Mouse (Mus musculus) MEL (cell line): ENCODE results near the gene Mrpl24. TPM values are rescaled to one million over a fixed set of nuclear protein-coding genes. Genes with fewer than 3 reads are reported as not detected.

ENCODE experiments used
- DNase-seq: peaks from one replicate; pipeline ENCODE4 v3.0.0; 2011; ENCODE audit warnings: low read depth, low spot score
- H3K27ac ChIP-seq: 2 replicates; pipeline ENCODE4 v1.5.1; 2012; ENCODE audit warnings: low read depth, mild to moderate bottlenecking, control low read depth, low read length, moderate library complexity; ENCODE audit not compliant: control insufficient read depth
- H3K27me3 ChIP-seq, 2 experiments: fragments of 150-350 bp in 1 of 2; sonication (generic) in 1 of 2; 2 replicates each; pipeline ENCODE4 v1.6.1; 2012; ENCODE audit warnings: low read length in 2 of 2, mild to moderate bottlenecking in 2 of 2, improper control_type of control experiment in 1 of 2, moderate library complexity in 1 of 2; ENCODE audit not compliant: insufficient read depth in 2 of 2, control insufficient read depth in 1 of 2
- H3K36me3 ChIP-seq, 2 experiments: 2 replicates each; pipeline ENCODE4 v1.6.1; 2012 to 2014; ENCODE audit warnings: low read length in 2 of 2, improper control_type of control experiment in 1 of 2, inconsistent platforms in 1 of 2, mild to moderate bottlenecking in 1 of 2; ENCODE audit not compliant: insufficient read depth in 2 of 2, control insufficient read depth in 1 of 2
- H3K4me1 ChIP-seq, 2 experiments: fragments of 150-350 bp in 1 of 2; sonication (generic) in 1 of 2; 2 replicates each; pipeline ENCODE4 v1.6.1; 2012; ENCODE audit warnings: low read length in 2 of 2, improper control_type of control experiment in 1 of 2, mild to moderate bottlenecking in 1 of 2; ENCODE audit not compliant: insufficient read depth in 2 of 2, control insufficient read depth in 1 of 2
- H3K4me3 ChIP-seq, 2 experiments: fragments of 150-350 bp in 1 of 2; sonication (generic) in 1 of 2; 2 replicates each; pipeline ENCODE4 v1.5.1; 2012; ENCODE audit warnings: low read depth in 2 of 2, low read length in 2 of 2, mild to moderate bottlenecking in 2 of 2, moderate library complexity in 2 of 2, control low read depth in 1 of 2, improper control_type of control experiment in 1 of 2; ENCODE audit not compliant: control insufficient read depth in 1 of 2, insufficient read depth in 1 of 2
- H3K79me2 ChIP-seq: 2 replicates; pipeline ENCODE4 v1.6.1; 2012; ENCODE audit warnings: mild to moderate bottlenecking, low read length, moderate library complexity; ENCODE audit not compliant: control insufficient read depth, poor library complexity, insufficient read depth
- H3K9ac ChIP-seq: 2 replicates; pipeline ENCODE4 v1.6.1; 2012; ENCODE audit warnings: low read depth, mild to moderate bottlenecking, control low read depth, low read length, moderate library complexity; ENCODE audit not compliant: control insufficient read depth, poor library complexity, severe bottlenecking
- H3K9me3 ChIP-seq: fragments of 150-350 bp; sonication (generic); replicated peaks from 2 replicates; pipeline ENCODE4 v1.6.1; 2012; ENCODE audit warnings: mild to moderate bottlenecking, low read length, improper control_type of control experiment, moderate library complexity; ENCODE audit not compliant: insufficient read depth
- BHLHE40 ChIP-seq: IDR thresholded peaks from 2 replicates; pipeline ENCODE4 v1.6.1; 2012; ENCODE audit warnings: low read depth, mild to moderate bottlenecking, inconsistent platforms, low read length, improper control_type of control experiment, borderline replicate concordance
- CHD2 ChIP-seq: IDR thresholded peaks from 2 replicates; pipeline ENCODE4 v1.6.1; 2011; ENCODE audit warnings: low read length, improper control_type of control experiment
- EP300 ChIP-seq, 2 experiments: IDR thresholded peaks; 2 replicates each; pipeline ENCODE4 v1.6.1; 2011; ENCODE audit warnings: improper control_type of control experiment in 2 of 2, low read length in 2 of 2, low read depth in 1 of 2, mild to moderate bottlenecking in 1 of 2
- GABPA ChIP-seq: IDR thresholded peaks from 2 replicates; pipeline ENCODE4 v1.6.1; 2012; ENCODE audit warnings: low read depth, mild to moderate bottlenecking, inconsistent platforms, low read length, improper control_type of control experiment, moderate library complexity
- JUND ChIP-seq: IDR thresholded peaks from 2 replicates; pipeline ENCODE4 v1.6.1; 2011; ENCODE audit warnings: low read depth, mild to moderate bottlenecking, improper control_type of control experiment, low read length
- MAFK ChIP-seq: IDR thresholded peaks from 2 replicates; pipeline ENCODE4 v1.6.1; 2011; ENCODE audit warnings: low read depth, mild to moderate bottlenecking, low read length, improper control_type of control experiment, borderline replicate concordance
- MAZ ChIP-seq: IDR thresholded peaks from 2 replicates; pipeline ENCODE4 v1.6.1; 2012; ENCODE audit warnings: low read depth, mild to moderate bottlenecking, inconsistent platforms, low read length, improper control_type of control experiment
- MEF2A ChIP-seq: IDR thresholded peaks from 2 replicates; pipeline ENCODE4 v1.6.1; 2014; ENCODE audit warnings: low read depth, mild to moderate bottlenecking, inconsistent platforms, low read length, improper control_type of control experiment; ENCODE audit not compliant: poor library complexity, insufficient replicate concordance, severe bottlenecking; ENCODE audit errors: extremely low read depth
- MYC ChIP-seq: IDR thresholded peaks from 2 replicates; pipeline ENCODE4 v1.6.1; 2011; ENCODE audit warnings: low read depth, mild to moderate bottlenecking, low read length, improper control_type of control experiment, moderate library complexity
- NELFE ChIP-seq: IDR thresholded peaks from 2 replicates; pipeline ENCODE4 v1.6.1; 2011; ENCODE audit warnings: low read depth, low read length, improper control_type of control experiment
- POLR2A ChIP-seq, 2 experiments: IDR thresholded peaks; 2 replicates each; pipeline ENCODE4 v1.6.1; 2011 to 2012; ENCODE audit warnings: low read length in 2 of 2, mild to moderate bottlenecking in 2 of 2, control low read depth in 1 of 2, improper control_type of control experiment in 1 of 2, low read depth in 1 of 2, moderate library complexity in 1 of 2; ENCODE audit not compliant: control insufficient read depth in 1 of 2, insufficient read depth in 1 of 2, poor library complexity in 1 of 2
- RAD21 ChIP-seq: IDR thresholded peaks from 2 replicates; pipeline ENCODE4 v1.6.1; 2011; ENCODE audit warnings: mild to moderate bottlenecking, low read depth, low read length, improper control_type of control experiment
- SMC3 ChIP-seq: IDR thresholded peaks from 2 replicates; pipeline ENCODE4 v1.6.1; 2011; ENCODE audit warnings: low read depth, low read length, improper control_type of control experiment
- TAL1 ChIP-seq: IDR thresholded peaks from 2 replicates; pipeline ENCODE4 v1.6.1; 2012; ENCODE audit warnings: mild to moderate bottlenecking, inconsistent platforms, low read length, moderate library complexity, mixed read lengths
- TBP ChIP-seq: IDR thresholded peaks from 2 replicates; pipeline ENCODE4 v1.8.0; 2011; ENCODE audit warnings: low read depth, low read length, improper control_type of control experiment
- TCF12 ChIP-seq: IDR thresholded peaks from 2 replicates; pipeline ENCODE4 v1.6.1; 2014; ENCODE audit warnings: low read depth, mild to moderate bottlenecking, inconsistent platforms, low read length, improper control_type of control experiment, moderate library complexity
- USF2 ChIP-seq, 2 experiments: IDR thresholded peaks; 2 replicates each; pipeline ENCODE4 v1.6.1; 2011 to 2012; ENCODE audit warnings: improper control_type of control experiment in 2 of 2, low read length in 2 of 2, borderline replicate concordance in 1 of 2, inconsistent platforms in 1 of 2, low read depth in 1 of 2, mild to moderate bottlenecking in 1 of 2; ENCODE audit not compliant: insufficient read depth in 1 of 2
- ZC3H11A ChIP-seq: IDR thresholded peaks from 2 replicates; pipeline ENCODE4 v1.6.1; 2012; ENCODE audit warnings: low read depth, mild to moderate bottlenecking, inconsistent platforms, low read length, improper control_type of control experiment
- ZMIZ1 ChIP-seq: IDR thresholded peaks from 2 replicates; pipeline ENCODE4 v1.6.1; 2012; ENCODE audit warnings: low read depth, mild to moderate bottlenecking, inconsistent platforms, low read length, improper control_type of control experiment, moderate library complexity
- ZNF384 ChIP-seq: IDR thresholded peaks from 2 replicates; pipeline ENCODE4 v1.6.1; 2012; ENCODE audit warnings: low read depth, mild to moderate bottlenecking, inconsistent platforms, low read length, improper control_type of control experiment
- polyA plus RNA-seq, 2 experiments: library from polyadenylated mRNA; stranded (reverse) in 1 of 2; unstranded in 1 of 2; fragments of >175 nt in 1 of 2; fragments of >200 nt in 1 of 2; gene quantifications; 2 replicates each; pipeline versions ENCODE4 v1.2.1 to v1.2.4; 2012; ENCODE audit warnings: low replicate concordance in 2 of 2, low read depth in 1 of 2; ENCODE audit not compliant: insufficient read length in 2 of 2, insufficient read depth in 1 of 2, missing spikeins in 1 of 2
- total RNA-seq: library from RNA; depleted of rRNA; stranded (reverse); fragments of 300-350 nt; gene quantifications from 2 replicates; pipeline ENCODE4 v1.2.3, GENCODE M21; 2012

Gene Mrpl24
- total and polyA plus RNA-seq, 3 experiments = 59.5 to 77.3 TPM; not detected in 1

DNA sequence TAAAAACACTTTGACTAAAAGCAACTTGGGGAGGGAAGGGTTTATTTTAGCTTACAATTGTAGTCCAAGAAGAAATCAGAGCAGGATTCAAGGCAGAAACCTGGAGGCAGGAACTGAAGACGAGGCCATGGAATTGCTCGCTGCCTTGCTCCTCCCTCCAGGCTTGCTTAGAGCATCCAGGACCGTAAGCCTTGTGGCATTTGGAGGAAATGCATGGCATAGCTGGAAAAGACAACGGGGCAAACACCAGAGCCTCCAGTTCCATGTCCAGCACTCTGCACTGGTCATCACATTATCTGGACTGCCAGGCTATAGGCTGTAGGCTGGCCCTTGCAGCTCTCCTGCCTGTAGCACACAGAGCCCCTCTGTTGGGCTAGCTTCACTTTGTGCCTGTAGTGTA lies 15.2 kb downstream of the Mrpl24 start:
- peaks cover 0 to 16% of the 10 kb centered on the region in 2 experiments; a peak in 3 of 4 replicates for H3K4me1 ChIP-seq
- H3K27me3 ChIP-seq = no peaks in the 10 kb centered on the region
- H3K9ac ChIP-seq = no peak overlapping the region
- peaks cover 29 to 33% of the 10 kb centered on the region in 2 experiments for H3K36me3 ChIP-seq
- DNase-seq = no peak
- H3K79me2 ChIP-seq = peaks cover 59% of the 10 kb centered on the region
- no peak for TF ChIP-seq POLR2A (IDR thresholded peaks at IDR 0.05; ENCODE audit: control insufficient read depth in 1 of 2, insufficient read depth in 1 of 2, low read depth in 1 of 2, low read length in 2 of 2, poor library complexity in 1 of 2)
- no peak overlapping the region for H3K27ac ChIP-seq
- H3K4me3 ChIP-seq = no peak overlapping the region
- no peaks in the 10 kb centered on the region for H3K9me3 ChIP-seq

DNA sequence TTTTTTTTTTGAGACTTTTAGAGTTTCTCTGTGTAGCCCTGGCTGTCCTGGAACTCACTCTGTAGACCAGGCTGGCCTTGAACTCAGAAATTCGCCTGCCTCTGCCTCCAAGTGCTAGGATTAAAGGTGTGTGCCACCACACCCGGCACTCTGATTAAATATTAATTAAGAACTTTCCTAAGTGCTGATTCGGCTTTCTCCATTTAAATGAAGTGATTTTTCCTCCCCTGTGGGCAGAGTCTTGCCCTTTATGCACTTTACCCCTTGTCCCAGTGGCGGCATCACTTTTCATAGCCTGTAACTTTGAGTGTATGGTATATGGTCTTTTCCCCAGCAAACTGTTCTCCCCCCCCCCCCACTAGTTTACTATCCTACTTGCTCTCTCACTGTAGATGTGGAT lies 15.9 kb downstream of the Mrpl24 start:
- Histone ChIP-seq H3K27me3 (no peaks in the 10 kb centered on the region), H3K4me3 (no peak overlapping the region), H3K9me3 (no peaks in the 10 kb centered on the region), H3K27ac (no peak overlapping the region), H3K4me1 (peaks cover 0 to 16% of the 10 kb centered on the region in 2 experiments; a peak in 3 of 4 replicates), H3K9ac (no peak overlapping the region), H3K79me2 (peaks cover 55% of the 10 kb centered on the region), H3K36me3 (peaks cover 29 to 38% of the 10 kb centered on the region in 2 experiments)
- no peak for DNase-seq
- TF ChIP-seq MAFK (no peak), GABPA (no peak), TAL1 (no peak), SMC3 (no peak), EP300 (IDR thresholded peaks at IDR 0.05; ENCODE audit: low read depth in 1 of 2, low read length in 2 of 2) (no peak), ZC3H11A (no peak), TBP (no peak), NELFE (no peak), JUND (no peak), MAZ (no peak), CHD2 (no peak), BHLHE40 (no peak), USF2 (IDR thresholded peaks at IDR 0.05; ENCODE audit: borderline replicate concordance in 1 of 2, insufficient read depth in 1 of 2, low read depth in 1 of 2, low read length in 2 of 2) (no peak), ZNF384 (no peak), MYC (no peak), RAD21 (no peak), ZMIZ1 (no peak), MEF2A (no peak), TCF12 (no peak)
